Mouse (Mus musculus) MEL-GATA-1-ER (cell line): ENCODE data around the gene Gm4858.
"Not testable (repeated sequence)": the region's sequence is repeated elsewhere in the genome, so short reads cannot be mapped to it uniquely, and the experiment has no call there.

Experiments used
- DNase-seq: peaks from one replicate; pipeline ENCODE4 v3.0.0-alpha.2; 2012; ENCODE audit warnings: low read depth; ENCODE audit errors: extremely low read depth

Gene Gm4858

DNA sequence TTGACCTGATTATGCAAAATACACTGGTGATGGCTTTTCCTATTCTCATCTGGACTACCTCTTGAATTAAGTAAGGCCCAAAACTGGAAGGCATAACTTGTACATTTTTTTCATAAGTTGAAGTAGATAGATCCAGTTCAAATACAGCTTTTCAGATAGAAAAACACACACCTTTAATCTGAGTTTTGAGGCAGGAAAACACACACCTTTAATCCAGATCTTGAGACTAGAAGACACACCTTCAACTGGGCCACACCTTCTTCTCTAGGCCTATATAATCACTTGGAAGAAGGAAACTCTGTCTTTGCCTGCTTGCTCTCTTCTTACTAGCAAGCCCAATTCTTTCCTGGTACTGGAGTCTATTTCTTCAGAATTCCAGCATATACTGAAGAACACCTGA lies at the start of gene Gm4858:
TSS of gene Gm4858 (plus strand) at position 301 of the 400 bp plus-strand sequence.
- DNase-seq: not testable (repeated sequence)

DNA sequence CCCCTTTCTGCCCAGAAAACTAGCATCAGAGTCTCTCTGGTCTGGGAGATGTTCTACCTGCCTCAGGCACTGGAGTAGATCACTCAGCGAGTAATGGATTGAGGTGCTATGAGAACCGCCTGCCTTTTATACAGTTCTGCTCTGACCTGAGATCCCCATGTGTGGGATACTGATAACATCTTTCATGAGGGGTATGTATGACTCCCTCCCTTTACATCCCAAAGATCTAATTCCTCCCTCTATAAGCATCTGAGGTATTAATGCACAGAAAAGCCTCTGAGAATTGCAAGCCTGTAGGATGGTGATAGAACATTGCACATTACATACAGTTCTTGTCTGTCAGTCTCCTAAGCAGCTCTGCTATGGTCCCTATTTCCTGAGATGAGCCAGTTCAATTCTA lies 49.7 kb upstream of the Gm4858 start, which contains the start of gene Lce1m:
TSS of gene Lce1m (minus strand) at position 101 of the 400 bp plus-strand sequence.
- no peak for DNase-seq

GRCm38 (mm10) chr3:93021171-93021570 lies 47.5 kb upstream of the Gm4858 start:
- no peak for DNase-seq

GRCm38 (mm10) chr3:93023411-93024184 lies 45.0 kb upstream of the Gm4858 start:
- no peak for DNase-seq

DNA sequence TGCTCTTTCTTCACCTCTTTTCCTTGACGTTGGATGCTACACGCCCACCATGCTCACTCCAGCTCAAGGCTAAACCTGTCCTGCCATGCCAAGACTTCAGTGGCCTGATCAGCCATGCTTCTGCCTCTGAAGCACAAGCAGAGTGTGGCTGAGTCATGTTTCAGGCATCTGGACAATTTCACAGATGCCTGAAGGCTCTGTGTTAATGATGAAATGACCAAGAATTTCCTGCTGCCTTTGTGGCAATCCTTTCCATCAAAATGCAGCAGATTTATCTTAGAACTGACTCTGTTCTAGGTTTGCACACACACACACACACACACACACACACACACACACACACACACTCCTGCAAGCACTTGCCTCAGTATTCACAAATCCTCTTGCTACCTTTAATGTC lies 43.1 kb upstream of the Gm4858 start:
- no peak for DNase-seq

DNA sequence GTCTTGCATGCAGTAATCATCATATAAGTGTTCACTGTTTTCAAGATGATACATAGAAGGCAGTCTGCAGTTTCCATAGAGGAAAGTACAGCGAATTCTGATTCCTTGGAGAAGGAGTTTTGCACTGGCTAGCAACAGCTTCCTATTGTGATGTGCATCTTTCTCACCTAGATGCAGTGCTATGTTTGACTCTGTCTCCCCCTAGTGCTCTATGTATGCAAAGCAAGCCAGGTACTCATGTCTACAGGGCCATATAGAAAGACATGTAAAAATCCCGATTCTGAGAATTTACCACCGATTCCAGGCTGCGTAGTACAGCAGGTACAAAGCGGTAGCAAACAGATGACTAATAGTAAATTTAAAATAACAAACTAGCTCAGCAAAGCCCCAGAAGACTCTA lies 37.2 kb upstream of the Gm4858 start:
- DNase-seq: peak; percentile 3

DNA sequence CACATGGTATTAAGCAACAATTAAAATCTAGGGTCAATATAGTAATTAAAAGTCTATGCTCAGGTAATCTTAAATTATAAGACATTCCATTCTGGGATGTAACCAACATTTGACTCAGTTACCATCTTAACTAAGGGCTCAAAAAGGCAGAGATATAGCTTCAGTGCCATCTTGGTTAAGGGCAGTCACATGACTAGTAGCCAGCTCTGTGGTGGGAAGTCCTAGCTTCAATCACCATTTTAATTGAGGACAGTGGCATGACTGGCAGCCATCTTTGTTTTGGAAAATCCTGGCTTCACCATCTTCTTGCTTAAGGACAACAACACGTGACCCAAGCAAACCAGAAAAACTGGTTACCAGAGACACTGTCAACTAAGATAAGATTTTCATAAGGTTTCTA lies 18.4 kb upstream of the Gm4858 start:
- DNase-seq: no peak

GRCm38 (mm10) chr3:93052826-93053474 lies 15.7 kb upstream of the Gm4858 start:
- DNase-seq: no peak

DNA sequence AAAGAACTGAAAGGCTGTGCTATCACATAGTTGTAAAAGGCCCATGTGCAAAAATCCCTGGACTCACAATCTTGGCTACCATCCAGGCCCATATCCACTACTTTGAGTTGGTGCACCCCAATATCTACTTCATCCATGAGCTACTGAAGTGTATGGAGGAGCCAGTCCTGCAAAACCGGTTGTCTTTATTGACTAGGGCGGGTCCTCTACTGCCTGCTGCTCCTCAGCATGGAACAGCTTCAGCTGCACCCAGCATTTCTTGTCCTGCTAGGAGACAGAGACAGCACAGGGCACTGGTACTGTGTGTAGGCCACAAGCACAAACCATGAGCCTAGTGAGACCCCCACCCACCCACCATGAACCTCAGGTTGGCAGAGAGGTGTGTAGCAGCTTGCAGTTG lies 18.0 kb downstream of the Gm4858 start:
- DNase-seq: no peak

DNA sequence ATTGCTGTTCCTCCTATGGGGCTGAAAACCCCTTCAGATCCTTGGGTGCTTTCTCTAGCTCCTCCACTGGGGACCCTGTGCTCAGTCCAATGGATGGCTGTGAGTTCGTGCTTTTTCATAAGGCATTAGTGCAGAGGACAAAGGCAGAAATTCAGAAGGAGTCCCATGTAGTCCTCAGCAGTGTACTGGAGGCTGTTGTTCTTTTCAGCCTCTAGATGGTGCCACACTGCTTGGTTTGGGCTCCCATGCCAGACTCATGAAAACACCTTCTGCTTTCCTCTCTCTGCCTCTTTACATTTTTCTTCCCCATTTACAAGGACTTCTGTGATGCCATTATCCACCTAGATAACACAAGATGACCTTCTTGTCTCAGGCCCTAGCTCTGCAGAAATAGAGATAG lies 25.0 kb downstream of the Gm4858 start:
- not testable (repeated sequence) for DNase-seq

- DNase-seq: no peak
Observed at GRCm38 (mm10) chr3:93096447-93096846, 27.8 kb downstream of the Gm4858 start.

GRCm38 (mm10) chr3:93111668-93112067 lies 43.0 kb downstream of the Gm4858 start:
- no peak for DNase-seq

DNA sequence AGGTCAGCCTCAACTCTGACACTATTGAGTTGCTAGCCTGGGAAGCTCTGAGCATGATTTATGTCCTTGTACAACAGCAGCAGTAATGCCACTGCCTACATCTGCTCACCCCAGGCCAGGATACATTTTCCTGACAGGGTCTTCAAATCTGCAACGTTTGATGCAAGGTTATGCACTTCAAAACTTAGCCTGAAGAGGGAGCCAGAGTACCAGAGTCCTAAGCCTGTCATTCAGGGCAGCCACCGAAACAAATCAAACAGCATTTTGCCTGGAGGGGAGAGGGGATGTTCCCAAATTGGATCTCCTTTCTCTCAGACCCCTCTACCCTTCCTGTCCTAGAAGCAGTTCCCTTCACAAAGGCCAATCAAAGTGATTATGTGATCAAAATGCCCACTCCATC lies 45.9 kb downstream of the Gm4858 start:
- no peak for DNase-seq

DNA sequence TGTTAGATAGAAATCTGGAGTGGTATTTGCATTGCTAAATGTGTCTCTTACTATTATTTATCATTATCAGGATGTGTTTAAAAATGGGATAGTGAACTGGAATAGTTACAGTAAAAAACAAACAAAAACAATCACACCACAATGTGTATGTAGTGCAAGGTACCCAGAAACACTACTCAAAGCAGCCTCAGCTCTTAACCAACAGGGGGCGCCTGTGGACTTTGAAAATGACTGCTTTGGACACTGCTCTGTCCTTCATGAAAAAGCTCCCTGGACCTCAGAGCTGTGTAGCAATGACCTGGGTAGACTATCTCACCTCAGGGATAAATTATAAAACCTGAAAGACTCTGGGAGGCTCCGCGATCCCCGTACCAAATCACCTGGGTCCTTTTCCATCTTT lies 50.5 kb downstream of the Gm4858 start:
- DNase-seq: no peak
